Mouse (Mus musculus): ENCODE data around the gene 1700123O20Rik.
A peak's percentile ranks its signal among the peaks of the same experiment; 100 is the strongest.

Gene 1700123O20Rik

DNA sequence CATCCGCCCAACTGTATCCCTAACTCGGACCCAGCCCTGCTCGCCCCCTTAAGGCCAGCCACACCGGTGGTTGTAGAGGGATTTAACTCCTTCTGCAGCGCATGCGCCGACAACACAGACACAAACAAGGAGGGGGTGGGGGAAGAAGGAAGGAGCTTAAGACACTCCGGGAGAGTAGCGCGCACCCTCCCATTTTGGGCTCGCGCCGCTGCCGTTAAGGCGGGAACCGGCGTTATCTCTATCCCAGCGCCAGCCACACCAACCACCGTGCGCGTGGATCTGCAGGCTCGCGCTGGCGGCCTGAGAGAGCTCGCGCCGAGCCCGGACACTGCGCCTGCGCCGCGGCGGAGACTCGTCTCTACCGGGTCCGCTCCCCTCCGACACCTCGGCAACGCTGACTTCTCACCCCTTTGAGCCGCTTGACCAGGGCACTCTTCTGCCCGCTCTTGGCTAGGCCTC, at the start of gene 1700123O20Rik:
Gene 1700123O20Rik, plus strand, starts transcription at position 154 of the 459 bp plus-strand sequence.
- DNase-seq (ENCODE audit: low spot score in 2 of 2): peak; percentile 73 to 78

DNA sequence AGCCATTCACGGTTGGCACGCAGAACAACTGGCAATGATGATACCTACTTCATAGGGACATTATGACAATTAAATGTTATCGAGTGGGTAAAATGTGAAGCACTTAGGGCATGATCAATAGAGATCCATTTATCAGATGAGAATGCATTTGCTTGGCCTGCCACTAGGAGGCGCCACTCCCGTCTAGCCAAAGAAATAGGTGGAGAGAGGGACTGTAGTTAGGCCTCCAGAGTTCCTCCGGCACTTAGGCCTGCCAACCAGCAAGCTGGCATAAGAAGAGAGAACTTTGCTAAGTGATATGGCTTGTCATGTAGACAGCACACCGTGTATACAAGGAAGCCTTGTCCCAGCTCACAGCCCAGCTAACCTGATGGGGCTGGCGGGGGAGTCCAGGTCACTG, 49.1 kb upstream of the 1700123O20Rik start:
- DNase-seq (ENCODE audit: low spot score in 2 of 2): peak in 1 of 2 experiments; percentile 57

DNA sequence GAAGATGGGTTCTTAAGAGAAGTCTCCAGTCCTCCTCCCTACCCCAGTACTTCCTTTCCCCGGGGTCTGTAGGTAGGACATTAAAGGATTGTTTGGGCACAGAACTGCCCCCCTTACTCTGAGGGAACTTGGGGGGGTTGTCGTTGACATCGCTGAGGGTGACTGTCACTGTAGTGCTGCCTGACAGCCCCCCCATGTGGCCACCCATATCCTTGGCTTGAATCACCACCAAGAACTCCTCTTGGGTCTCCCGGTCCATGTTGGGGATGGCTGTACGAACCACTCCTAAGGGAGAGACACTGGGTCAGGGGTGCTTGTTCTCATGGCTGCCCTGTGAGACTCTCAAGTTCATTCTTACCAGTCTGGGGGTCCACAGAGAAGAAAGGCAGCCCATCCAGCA, 47.8 kb upstream of the 1700123O20Rik start:
- DNase-seq (ENCODE audit: low spot score in 2 of 2): no peak

DNA sequence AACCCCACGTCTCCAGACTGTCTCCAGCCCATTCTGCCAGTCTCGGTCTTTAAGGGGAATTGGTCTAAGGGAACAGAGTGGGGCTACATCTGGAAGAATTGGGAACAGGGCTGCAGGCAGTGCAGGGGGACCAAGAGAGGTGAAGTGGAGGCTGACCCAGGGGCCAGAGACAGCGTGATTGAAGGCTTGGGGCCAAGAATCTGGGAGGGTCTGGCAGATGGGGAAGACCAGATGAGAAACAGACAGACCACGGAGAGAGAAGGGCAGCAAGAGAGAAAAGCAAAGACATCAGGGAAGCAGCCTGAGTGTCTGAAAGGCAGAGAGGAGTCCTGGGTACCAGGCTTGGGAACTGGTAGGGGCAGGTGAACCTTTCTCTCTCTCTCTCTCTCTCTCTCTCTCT, 45.9 kb upstream of the 1700123O20Rik start:
- DNase-seq (ENCODE audit: low spot score in 2 of 2): no peak

DNA sequence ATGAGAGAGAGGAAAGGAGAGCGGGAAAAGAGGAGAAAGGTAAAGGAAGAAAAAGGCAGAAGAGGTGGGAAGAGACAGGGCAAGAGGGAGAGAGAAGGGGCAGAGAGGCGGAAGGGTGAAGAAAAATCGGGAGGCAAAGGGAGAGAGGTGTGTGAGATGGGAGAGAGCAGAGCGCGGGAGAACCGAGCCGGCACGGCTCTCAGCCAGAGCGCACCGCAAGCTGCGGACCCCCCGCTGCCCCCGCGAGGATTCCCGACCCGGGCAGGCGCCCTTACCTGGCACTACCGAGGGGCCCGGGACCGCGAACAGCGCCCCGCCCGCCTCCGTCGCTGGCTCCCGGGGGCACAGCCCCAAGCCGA, 45.1 kb upstream of the 1700123O20Rik start, which contains the start of gene Gm17606:
Gene Gm17606, plus strand, starts transcription at position 7 of the 359 bp plus-strand sequence.
- DNase-seq (ENCODE audit: low spot score in 2 of 2): no peak

DNA sequence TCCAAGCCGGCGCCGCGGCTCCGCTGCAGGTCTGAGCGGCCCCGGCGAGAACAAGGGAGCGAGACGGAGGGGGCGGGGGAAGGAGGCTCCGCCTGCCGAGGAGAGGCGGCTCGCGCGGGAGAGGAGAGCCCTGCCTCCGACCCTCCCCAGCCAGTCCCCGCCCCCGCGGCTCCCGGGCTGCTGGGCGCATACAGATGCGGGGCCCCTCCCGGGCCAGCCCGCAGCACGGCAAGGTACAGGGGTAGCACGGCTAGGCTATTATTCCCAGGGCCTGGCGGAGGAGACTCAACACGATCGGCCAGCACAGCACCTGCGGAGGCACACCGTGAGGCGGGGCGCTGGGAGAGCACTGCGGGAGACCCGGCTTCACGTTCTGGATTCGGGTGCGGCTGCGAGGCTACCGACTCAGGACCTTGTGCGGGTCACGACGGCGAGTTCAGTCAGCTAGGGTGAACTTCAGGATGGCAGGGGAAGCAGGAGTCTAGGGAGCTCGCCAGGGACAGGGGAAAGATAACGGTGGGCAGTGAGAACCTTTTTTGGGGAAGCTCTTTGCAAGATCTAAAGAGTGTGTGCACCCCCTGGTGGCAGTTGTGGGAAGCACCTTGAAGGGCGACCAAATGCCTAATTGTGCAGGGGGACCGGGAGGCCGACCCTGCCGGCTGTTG, 44.6 kb upstream of the 1700123O20Rik start, which contains the start of gene Cdh24:
Gene Cdh24, minus strand, starts transcription at position 60 of the 665 bp plus-strand sequence.
- DNase-seq (ENCODE audit: low spot score in 2 of 2): peak; percentile 90 to 94

DNA sequence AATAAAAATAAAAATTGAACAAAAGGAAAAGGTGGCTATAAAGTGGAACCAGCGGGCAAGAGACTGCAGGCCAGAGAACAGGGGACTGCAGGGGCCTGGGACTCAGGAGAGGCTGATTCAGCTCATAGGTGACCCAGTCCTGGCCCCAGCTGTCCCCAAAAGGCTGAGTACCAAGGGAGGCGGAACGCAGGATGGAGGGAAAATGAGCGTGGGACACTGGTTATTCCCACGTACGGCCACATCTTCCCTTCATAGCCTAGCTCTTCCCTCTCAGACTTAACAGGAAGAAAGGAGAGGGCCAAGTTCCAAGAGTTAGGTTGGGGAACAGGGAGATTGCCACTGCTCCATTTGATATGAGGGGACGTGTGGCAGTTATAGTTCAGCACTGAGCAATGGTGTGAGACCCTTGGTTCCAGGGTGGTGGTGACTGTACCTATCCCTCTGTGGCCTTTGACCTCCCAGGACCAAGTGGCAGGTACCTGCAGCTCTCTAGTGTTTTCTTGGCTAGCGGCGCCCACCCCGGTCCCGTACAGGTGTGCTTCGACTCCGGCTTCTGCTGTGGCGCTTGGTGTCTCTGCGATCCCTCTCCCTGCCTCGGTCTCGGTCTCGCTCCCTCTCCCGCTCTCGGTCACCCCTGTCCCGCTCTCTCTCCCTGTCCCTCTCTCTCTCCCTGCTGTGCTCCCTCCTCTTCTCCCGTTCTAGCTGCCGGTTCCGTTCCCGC, 43.6 kb upstream of the 1700123O20Rik start:
- DNase-seq (ENCODE audit: low spot score in 2 of 2): no peak

DNA sequence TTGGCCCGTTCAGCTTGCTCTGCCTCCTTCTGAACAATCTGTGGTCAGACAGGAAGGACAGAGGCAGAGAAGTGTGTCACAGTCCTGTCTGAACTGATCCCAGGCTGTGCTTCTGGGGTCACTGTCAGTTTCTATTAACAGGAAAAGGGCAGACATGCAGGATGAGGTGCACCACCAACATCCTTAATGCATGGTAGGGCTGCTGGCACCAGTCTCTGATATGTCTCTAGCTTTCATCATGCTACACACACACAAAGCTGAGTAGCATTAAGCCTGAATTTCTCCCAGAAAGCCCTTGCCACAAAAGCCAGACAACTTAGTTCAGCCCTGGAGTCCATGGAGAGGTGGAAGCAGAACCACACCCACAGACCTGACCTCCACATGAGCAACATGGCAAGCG, 43.0 kb upstream of the 1700123O20Rik start:
- no peak for DNase-seq (ENCODE audit: low spot score in 2 of 2)

DNA sequence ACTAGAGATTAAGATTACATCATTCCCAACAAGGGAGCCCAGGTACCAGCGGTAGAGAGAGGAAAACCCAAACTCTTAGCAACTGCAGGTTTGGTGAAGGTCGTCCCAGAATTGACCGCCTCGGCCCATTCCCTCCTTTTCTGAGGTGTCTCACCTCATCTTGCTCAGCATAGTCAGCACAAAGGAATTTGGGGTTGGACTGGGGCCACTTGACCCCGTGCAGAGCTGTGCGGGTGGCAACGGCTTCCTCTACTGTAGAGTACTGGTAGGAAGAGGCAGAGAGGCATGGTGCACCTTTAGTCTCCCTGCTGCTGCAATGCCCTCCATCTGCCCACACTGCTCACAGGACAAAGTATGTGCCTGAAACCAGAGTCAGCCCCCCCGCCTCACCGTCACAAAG, 41.7 kb upstream of the 1700123O20Rik start:
- no peak for DNase-seq (ENCODE audit: low spot score in 2 of 2)

DNA sequence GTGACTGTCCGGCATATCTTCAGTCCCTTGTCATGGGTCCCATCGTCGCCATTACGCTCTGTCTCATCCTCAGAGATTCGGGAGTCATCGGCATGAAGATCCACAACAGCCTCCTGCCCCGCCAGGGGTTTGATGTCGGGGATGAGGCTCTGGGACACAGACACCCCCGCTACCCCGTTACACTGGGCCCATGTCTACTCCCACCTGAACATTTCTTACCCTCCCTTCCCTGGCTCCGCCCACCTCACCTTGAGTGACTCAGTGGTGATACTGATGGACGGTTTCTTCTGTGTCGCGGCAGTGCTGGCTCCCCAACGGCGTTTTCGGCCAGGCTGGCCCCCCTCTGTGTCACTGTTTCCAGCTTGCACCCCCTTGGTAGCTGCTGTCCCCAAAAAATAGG, 39.6 kb upstream of the 1700123O20Rik start:
- no peak for DNase-seq (ENCODE audit: low spot score in 2 of 2)

DNA sequence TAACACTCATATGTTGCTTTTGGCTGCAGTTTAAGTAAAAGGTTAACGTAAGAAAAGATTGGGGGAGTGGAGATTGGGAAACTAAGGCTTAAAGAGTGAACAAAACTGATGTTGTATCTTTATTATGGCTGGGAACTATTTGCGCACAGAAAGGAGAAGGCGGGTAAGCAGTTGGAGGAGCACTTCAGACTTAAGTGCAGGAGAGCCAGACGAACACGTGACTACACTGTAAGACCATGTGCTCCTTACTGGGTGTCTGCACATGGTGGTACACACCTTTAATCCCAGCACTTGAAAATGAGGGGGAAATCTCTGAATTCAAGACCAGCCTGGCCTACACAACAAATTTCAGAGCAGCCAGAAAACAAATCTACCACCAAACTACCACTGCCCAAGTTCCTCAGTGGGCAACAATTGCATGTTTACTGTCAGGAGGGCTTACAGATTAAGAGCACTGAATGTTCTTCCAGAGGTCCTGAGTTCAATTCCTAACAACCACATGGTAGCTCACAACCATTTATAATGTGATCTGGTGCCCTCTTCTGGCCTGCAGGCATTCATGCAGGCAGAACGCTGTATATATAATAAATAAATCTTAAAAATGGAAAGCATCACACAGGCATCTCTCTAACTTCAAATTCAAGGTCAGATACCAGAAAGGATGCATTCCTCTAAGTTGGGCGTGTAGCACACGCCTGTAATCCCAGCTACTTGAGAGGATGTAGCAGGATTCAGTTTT, 38.9 kb upstream of the 1700123O20Rik start:
- no peak for DNase-seq (ENCODE audit: low spot score in 2 of 2)

DNA sequence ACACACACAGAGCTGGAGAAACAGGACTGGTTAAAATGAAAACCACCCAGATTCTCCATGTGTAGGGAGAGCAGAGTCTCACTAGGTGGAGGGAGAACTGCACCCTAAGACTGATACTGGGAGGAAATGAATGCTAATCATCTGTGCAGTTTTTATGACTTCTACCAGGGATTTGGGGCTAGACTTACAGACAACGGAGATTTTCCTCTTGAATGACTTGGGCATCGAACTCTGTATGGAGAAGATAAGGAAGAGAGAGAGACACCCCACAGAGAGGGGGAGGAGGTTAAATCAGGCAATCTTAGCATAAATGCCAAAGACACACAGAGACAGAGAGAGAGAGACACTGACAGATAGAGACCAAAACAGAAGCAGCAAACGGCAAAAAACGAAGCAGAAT, 38.1 kb upstream of the 1700123O20Rik start:
- DNase-seq (ENCODE audit: low spot score in 2 of 2): no peak

DNA sequence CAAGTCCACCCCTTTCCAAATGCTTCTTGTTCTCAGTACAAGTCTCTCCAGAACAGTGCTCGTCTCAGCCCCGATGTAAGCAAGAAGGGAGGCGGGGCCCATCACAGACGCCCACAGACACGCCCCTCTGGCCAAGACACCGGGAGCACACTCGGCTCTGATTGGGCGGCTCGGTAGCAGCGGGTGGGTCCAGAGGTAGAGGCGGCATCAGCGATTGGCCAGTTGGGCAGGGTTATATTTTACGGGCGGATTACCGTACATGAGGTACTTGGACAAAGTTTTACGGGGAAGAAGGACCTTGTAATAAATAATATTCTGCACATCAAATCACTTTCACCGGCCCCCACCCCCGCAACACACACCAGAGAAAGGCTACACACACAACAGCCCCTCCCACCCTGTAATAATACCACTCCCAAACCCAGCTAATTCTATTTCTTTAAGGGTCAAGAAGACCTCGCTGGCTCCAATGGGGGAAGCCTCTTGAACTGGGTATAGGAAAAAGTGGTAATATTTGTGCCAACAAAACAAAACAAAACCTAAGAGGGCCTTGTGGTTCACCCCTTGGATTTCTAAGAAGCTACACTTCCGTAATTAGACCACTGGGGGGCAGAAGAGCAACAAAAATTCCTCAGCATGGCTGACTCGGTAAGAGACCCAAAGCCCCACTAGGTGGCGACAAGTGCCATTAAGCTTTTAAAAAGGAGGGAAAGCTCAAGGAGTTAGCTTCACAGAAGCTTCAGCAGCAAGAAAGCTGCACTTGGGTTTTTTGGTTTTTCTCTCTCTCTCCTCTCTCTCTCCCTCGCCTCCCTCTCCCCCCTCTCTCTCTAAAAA, 35.2 kb upstream of the 1700123O20Rik start:
- DNase-seq (ENCODE audit: low spot score in 2 of 2): peak; percentile 79 to 92

DNA sequence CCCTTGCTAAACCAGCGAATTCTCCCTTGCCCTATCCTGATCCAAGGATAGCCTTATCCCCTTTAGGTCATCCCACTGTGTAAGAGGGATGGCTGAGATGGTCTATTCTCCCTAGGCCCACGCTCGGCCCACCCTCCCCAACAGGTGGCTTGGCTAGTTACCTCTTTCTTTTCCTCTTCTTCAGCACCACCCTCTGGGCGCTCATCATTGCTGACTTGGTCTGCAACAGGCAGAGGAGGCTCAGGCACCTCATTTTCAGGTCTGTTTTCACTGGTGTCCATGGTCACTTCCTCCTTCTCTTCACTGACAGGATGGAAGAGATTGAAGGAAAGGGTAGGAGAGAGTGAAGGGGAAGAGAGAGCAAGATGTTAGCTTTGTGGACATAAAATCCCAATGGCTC, 34.5 kb upstream of the 1700123O20Rik start:
- no peak for DNase-seq (ENCODE audit: low spot score in 2 of 2)

DNA sequence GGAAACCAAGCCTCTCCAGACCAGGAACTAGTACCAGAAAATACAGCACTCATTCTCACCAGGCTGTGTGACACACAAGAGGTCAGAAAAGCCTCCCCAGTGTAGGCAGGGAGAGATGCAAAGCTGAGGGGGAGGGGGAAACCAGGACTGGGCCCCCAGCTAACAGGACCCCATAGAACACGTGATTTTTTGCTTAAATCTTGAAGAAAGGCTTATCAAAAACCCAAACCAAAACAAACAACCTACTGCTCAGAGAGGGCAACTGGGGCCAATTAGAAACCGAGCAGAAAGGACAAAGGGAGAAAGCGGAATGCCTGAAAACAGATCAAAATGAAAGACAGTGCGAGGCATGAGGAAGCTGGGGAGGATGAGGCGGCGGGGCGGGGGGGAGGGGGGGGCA, 33.2 kb upstream of the 1700123O20Rik start:
- DNase-seq (ENCODE audit: low spot score in 2 of 2): no peak

DNA sequence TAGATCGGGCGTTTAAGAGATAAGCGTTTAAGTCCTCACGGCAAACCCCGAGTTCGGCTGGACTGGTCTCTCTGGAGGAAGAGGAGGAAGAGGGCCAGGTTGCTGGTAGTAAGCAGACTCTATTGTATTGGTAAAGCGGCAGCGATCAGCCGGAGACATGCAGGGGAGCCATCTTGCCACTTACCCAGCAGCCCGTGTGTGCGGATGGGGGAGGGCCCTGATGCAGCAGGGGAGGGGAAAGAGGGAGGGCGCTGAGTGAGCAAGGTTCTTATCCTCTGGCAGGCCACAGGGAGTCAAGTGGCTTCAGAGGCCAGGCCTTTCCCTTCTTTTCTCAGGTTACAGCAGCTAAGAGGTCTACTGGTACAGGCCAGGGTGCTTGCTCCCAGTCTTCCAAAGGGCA, 32.5 kb upstream of the 1700123O20Rik start:
- DNase-seq (ENCODE audit: low spot score in 2 of 2): peak; percentile 72 to 80

DNA sequence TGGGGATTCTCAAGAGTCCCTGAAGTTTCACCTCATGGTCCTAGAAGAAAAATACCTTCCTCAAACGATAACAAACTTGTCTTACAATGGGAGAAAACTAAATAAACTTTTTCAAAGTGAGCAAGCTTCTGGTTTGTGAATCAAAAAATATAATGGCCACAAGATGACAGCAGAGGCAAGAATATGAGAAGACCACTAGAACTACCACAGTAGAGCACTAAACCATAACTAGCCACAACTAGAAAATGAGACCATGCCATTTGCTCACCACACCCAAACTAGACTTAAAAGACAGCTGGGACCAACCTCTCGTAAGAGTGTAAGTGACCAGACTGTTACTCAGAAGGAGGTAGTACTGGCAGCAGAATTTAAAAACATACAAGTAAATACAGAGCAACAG, 26.0 kb upstream of the 1700123O20Rik start:
- DNase-seq (ENCODE audit: low spot score in 2 of 2): peak in 1 of 2 experiments; percentile 52

DNA sequence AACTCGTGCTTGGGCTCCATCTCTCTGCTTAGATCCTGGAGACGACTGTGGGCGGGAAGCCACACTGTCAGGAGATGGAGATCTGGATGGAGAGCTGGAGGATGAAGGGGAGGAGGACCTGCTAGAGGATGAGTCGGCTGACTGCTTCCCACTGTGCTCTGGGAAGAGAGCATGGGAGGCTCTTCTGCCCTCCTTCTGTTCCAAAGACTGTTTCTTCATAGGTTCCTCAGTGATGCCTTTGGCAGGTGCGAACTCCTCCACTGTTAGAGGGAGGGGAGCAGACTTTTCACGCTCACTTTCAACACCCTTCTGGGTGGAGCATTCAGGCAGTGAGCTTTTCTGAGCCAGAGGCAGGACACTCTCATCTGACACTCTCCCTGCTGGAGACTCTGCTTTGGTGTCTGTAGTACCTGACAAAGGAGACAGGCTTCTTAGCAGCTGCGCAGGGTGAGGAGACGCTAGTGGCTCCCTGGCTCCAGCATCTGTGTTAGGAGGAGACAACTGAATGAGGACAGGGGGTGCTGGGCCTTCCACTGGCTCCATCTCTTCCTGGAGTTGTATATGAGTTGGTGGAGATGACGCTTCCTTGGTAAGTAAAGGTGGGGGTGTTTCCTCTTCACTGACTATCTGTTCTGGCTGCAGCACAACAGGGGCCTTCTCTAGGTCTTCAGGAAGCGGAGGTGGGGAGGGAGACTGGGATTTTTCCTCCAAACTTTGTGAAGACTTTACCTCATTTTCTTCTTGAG, 21.4 kb upstream of the 1700123O20Rik start:
- no peak for DNase-seq (ENCODE audit: low spot score in 2 of 2)

DNA sequence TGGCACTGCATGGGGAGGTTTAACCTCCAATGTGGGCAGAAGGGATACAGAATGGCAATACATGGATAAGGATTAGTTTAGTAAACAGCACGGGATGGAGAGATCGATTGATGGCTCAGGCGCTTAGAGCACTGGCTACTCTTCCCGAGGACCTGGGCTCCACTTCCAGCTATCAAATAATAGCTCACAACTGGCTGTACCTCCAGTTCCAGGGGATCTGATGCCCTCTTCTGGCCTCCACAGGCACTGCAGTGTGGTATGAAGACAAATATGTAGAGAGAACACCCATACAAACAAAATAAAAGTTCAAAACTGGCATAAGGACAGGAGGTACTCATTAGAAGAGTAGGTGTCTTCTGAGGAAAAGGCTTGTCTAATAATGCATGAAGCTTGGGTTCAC, 16.6 kb upstream of the 1700123O20Rik start:
- DNase-seq (ENCODE audit: low spot score in 2 of 2): peak in 1 of 2 experiments; percentile 59

DNA sequence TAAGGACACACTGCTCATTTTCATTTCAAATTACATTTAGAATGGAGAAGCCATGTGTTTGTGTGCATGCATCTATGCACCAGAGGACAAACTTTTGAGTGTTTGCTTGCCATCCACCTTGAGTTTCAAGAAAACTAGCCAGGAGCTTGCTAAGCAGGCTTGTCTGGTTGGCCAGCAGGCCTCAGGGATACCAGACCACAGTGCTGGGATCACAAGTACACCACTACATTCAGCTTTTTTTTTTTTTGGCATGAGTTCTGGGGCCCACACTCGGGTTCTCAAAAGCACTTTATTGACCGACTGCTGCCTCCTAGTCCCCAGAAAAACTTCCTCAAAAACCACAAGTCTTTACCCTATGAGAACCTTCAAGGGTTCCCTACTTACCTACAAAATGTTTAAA, 11.7 kb upstream of the 1700123O20Rik start:
- DNase-seq (ENCODE audit: low spot score in 2 of 2): no peak

DNA sequence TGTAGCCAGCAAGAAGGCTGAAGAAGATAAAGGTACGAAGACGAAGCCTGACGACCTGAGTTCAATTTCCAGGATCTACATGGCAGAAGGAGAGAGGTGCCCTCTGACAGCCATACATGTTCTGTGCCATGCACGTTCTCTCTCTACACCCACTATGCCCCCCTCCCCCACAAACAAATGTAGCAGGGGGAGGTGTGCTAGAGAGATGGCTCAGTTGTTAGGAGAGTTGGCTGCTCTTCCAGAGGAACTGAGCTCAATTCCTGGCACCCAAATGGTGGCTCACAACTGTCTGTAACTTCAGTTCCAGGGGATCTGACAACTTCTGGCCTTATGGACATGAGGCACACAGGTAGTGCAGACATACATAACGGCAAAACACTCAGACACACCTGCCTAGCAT, 9.7 kb upstream of the 1700123O20Rik start:
- DNase-seq (ENCODE audit: low spot score in 2 of 2): no peak

Data from thymus, postnatal 10 days (tissue).